Mouse (Mus musculus): ENCODE data around the gene Anapc1.
"Not testable (repeated sequence)": the region's sequence is repeated elsewhere in the genome, so short reads cannot be mapped to it uniquely, and the experiment has no call there.

Anapc1 gene

GRCm38 (mm10) chr2:128696426-128696825, 9.2 kb upstream of the Anapc1 start:
- DNase-seq = peak; percentile 86

- no peak for DNase-seq
Measured at GRCm38 (mm10) chr2:128694548-128694947, 7.4 kb upstream of the Anapc1 start.

- not testable (repeated sequence) for DNase-seq
Measured at GRCm38 (mm10) chr2:128693828-128694227, 6.6 kb upstream of the Anapc1 start.

- DNase-seq = no peak
Measured at GRCm38 (mm10) chr2:128693236-128693635, 6.0 kb upstream of the Anapc1 start.

GRCm38 (mm10) chr2:128692771-128693170, 5.6 kb upstream of the Anapc1 start:
- DNase-seq = no peak

- no peak for DNase-seq
Measured at GRCm38 (mm10) chr2:128692336-128692735, 5.1 kb upstream of the Anapc1 start.

- DNase-seq = no peak
Measured at GRCm38 (mm10) chr2:128687558-128688120, 448 bp upstream of the Anapc1 start.

GRCm38 (mm10) chr2:128680661-128681060, 6.5 kb downstream of the Anapc1 start:
- no peak for DNase-seq

GRCm38 (mm10) chr2:128620578-128620977, 66.6 kb downstream of the Anapc1 start:
- DNase-seq = no peak

- DNase-seq = no peak
Measured at GRCm38 (mm10) chr2:128615366-128615765, 71.8 kb downstream of the Anapc1 start.

- DNase-seq = no peak
Measured at GRCm38 (mm10) chr2:128613365-128613764, 73.8 kb downstream of the Anapc1 start.

- peak; percentile 79 for DNase-seq
Measured at GRCm38 (mm10) chr2:128612275-128612674, 74.9 kb downstream of the Anapc1 start.

- DNase-seq = no peak
Measured at GRCm38 (mm10) chr2:128611178-128611577, 76.0 kb downstream of the Anapc1 start.

GRCm38 (mm10) chr2:128609286-128609685, 77.9 kb downstream of the Anapc1 start:
- no peak for DNase-seq

GRCm38 (mm10) chr2:128601534-128601933, 85.7 kb downstream of the Anapc1 start:
- no peak for DNase-seq

GRCm38 (mm10) chr2:128592301-128592700, 94.9 kb downstream of the Anapc1 start:
- no peak for DNase-seq

- DNase-seq = no peak
Measured at GRCm38 (mm10) chr2:128590909-128591308, 96.3 kb downstream of the Anapc1 start, which contains the start of gene Spdye4c. Gene Spdye4c, plus strand, starts transcription at chr2:128591209.

- DNase-seq = no peak
Measured at GRCm38 (mm10) chr2:128582881-128583280, 104.3 kb downstream of the Anapc1 start.

GRCm38 (mm10) chr2:128572726-128573624, 114.2 kb downstream of the Anapc1 start:
- DNase-seq = peak; percentile 80

GRCm38 (mm10) chr2:128571001-128571400, 116.2 kb downstream of the Anapc1 start:
- no peak for DNase-seq

- no peak for DNase-seq
Measured at GRCm38 (mm10) chr2:128568490-128568889, 118.7 kb downstream of the Anapc1 start.

- peak; percentile 30 for DNase-seq
Measured at GRCm38 (mm10) chr2:128568018-128568417, 119.2 kb downstream of the Anapc1 start.

- peak; percentile 31 for DNase-seq
Measured at GRCm38 (mm10) chr2:128566304-128567147, 120.7 kb downstream of the Anapc1 start.
